In the genomic region with DNA sequence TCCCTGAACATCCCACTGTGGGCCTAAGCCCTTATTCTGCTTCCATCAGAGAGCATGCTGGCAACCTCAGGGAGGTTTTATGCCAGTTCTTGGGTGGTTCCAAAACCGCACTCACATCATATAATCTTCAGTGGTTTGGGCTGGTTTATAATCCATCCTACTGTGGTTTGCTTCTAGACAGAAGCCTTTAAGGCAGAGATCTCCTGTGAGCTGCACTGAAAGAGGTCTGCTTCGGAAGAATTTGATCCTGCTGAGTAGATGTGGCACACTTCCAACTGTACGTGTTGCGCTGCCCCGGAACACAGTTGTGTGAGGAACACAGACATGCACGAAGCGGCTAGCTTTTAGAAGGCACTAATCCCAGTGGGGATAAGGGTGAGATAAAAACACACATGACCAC, we compare ENCODE assay signal across 14 mouse cellular contexts.
A peak's percentile ranks its signal among the peaks of the same experiment; 100 is the strongest.
DNase-seq lines count a peak whose midpoint lies in the region; ATAC-seq and TF ChIP-seq lines count a peak whose summit lies in the region.
"Had no signal": no experiment of that assay in that cellular context is flagged by ENCODE, and none has a peak within 500 bp of the region (broad histone marks: within the 10 kb centered on the region; RNA-seq: fewer than 3 reads in every experiment).

No protein-coding gene starts in this region.

- H3K9ac ChIP-seq in heart, embryonic 13.5 days = no peak overlapping the region
- H3K9ac ChIP-seq in heart, embryonic 12.5 days = no peak overlapping the region
- no peak overlapping the region for H3K9ac ChIP-seq in limb, embryonic 14.5 days (ENCODE audit: low read depth, low read length, severe bottlenecking)
- H3K9ac ChIP-seq: hindbrain, embryonic 13.5 days; neural tube, embryonic 12.5 days had no signal

- no peak overlapping the region for H3K4me3 ChIP-seq in heart, embryonic 13.5 days
- no peak overlapping the region for H3K4me3 ChIP-seq in heart, embryonic 12.5 days
- H3K4me3 ChIP-seq in limb, embryonic 14.5 days (replicated peaks; ENCODE audit: low read length) = no peak overlapping the region
- no peak overlapping the region for H3K4me3 ChIP-seq in limb, embryonic 10.5 days
- H3K4me3 ChIP-seq in myocyte = no peak overlapping the region
- no peak overlapping the region for H3K4me3 ChIP-seq in thymus, adult 2 months (ENCODE audit: control insufficient read depth, insufficient read depth, low read length)
- H3K4me3 ChIP-seq: hindbrain, embryonic 13.5 days; neural tube, embryonic 12.5 days had no signal

- H3K4me2 ChIP-seq in heart, embryonic 13.5 days = peak overlapping the region; percentile 9; the same call in 1 of the 2 replicates
- no peak overlapping the region for H3K4me2 ChIP-seq in heart, embryonic 12.5 days
- no peak overlapping the region for H3K4me2 ChIP-seq in limb, embryonic 14.5 days (replicated peaks; ENCODE audit: low read depth, low read length, severe bottlenecking)
- H3K4me2 ChIP-seq in myocyte (ENCODE audit: low read depth) = peak overlapping the region; percentile 15
- H3K4me2 ChIP-seq: hindbrain, embryonic 13.5 days; neural tube, embryonic 12.5 days had no signal

- ATAC-seq in heart, embryonic 13.5 days (ENCODE audit: extremely low read depth, insufficient number of reproducible peaks, low FRiP score, low TSS enrichment) = no peak
- ATAC-seq in heart, embryonic 12.5 days (ENCODE audit: insufficient number of reproducible peaks, low FRiP score) = no peak
- no peak for ATAC-seq in limb, embryonic 14.5 days (ENCODE audit: low FRiP score, low read depth)
- ATAC-seq: intestine, postnatal 0 days had no signal

- TF ChIP-seq CTCF in brain, embryonic 14.5 days (IDR thresholded peaks at IDR 0.05; ENCODE audit: borderline replicate concordance, extremely low read depth, insufficient read depth, insufficient read length) = no peak
- TF ChIP-seq CTCF in thymus, adult 2 months (IDR thresholded peaks at IDR 0.05; ENCODE audit: borderline replicate concordance, control insufficient read depth, extremely low read depth, insufficient read depth, low read length, poor library complexity) = no peak

- no peaks in the 10 kb centered on the region for H3K9me3 ChIP-seq in heart, embryonic 13.5 days
- H3K9me3 ChIP-seq in heart, embryonic 12.5 days (replicated peaks) = no peaks in the 10 kb centered on the region
- H3K9me3 ChIP-seq in limb, embryonic 14.5 days (ENCODE audit: control insufficient read depth, low read length) = no peaks in the 10 kb centered on the region
- H3K9me3 ChIP-seq in limb, embryonic 10.5 days (replicated peaks) = no peaks in the 10 kb centered on the region
- H3K9me3 ChIP-seq: hindbrain, embryonic 13.5 days; neural tube, embryonic 12.5 days had no signal

- no peaks in the 10 kb centered on the region for H3K36me3 ChIP-seq in heart, embryonic 13.5 days
- no peaks in the 10 kb centered on the region for H3K36me3 ChIP-seq in heart, embryonic 12.5 days
- H3K36me3 ChIP-seq in limb, embryonic 14.5 days (ENCODE audit: control insufficient read depth, insufficient read depth, low read length) = no peaks in the 10 kb centered on the region
- no peaks in the 10 kb centered on the region for H3K36me3 ChIP-seq in limb, embryonic 10.5 days
- H3K36me3 ChIP-seq in myocyte (ENCODE audit: control insufficient read depth, insufficient read depth) = no peaks in the 10 kb centered on the region
- H3K36me3 ChIP-seq in thymus, adult 2 months (ENCODE audit: control insufficient read depth, insufficient read depth, low read length) = no peaks in the 10 kb centered on the region
- H3K36me3 ChIP-seq: hindbrain, embryonic 13.5 days; neural tube, embryonic 12.5 days had no signal

- no peak overlapping the region for H3ac ChIP-seq in myocyte (ENCODE audit: control insufficient read depth, insufficient read length)

- H3K27me3 ChIP-seq in heart, embryonic 13.5 days (replicated peaks) = no peaks in the 10 kb centered on the region
- H3K27me3 ChIP-seq in heart, embryonic 12.5 days (replicated peaks) = no peaks in the 10 kb centered on the region
- H3K27me3 ChIP-seq in limb, embryonic 14.5 days (ENCODE audit: control insufficient read depth, insufficient read depth, low read length) = no peaks in the 10 kb centered on the region
- H3K27me3 ChIP-seq in limb, embryonic 10.5 days (ENCODE audit: low read depth, poor library complexity, severe bottlenecking) = no peaks in the 10 kb centered on the region
- H3K27me3 ChIP-seq in myocyte (ENCODE audit: control insufficient read depth, insufficient read depth, insufficient read length) = peaks cover 13% of the 10 kb centered on the region
- H3K27me3 ChIP-seq in thymus, adult 2 months (ENCODE audit: control insufficient read depth, insufficient read depth, low read length) = no peaks in the 10 kb centered on the region
- H3K27me3 ChIP-seq: CH12.LX; hindbrain, embryonic 13.5 days; neural tube, embryonic 12.5 days had no signal

- no peaks in the 10 kb centered on the region for H3K79me2 ChIP-seq in myocyte (ENCODE audit: control insufficient read depth, insufficient read depth)

- H3K4me1 ChIP-seq in heart, embryonic 13.5 days = peaks cover 9% of the 10 kb centered on the region; the same call in 1 of the 2 replicates
- H3K4me1 ChIP-seq in heart, embryonic 12.5 days (replicated peaks) = peaks cover 3% of the 10 kb centered on the region; the same call in 1 of the 2 replicates
- no peaks in the 10 kb centered on the region for H3K4me1 ChIP-seq in limb, embryonic 14.5 days (ENCODE audit: control insufficient read depth, insufficient read depth, low read length)
- H3K4me1 ChIP-seq in limb, embryonic 10.5 days = no peaks in the 10 kb centered on the region
- H3K4me1 ChIP-seq in thymus, adult 2 months (replicated peaks; ENCODE audit: control insufficient read depth, insufficient read depth, low read length) = no peaks in the 10 kb centered on the region
- H3K4me1 ChIP-seq: hindbrain, embryonic 13.5 days; neural tube, embryonic 12.5 days had no signal

- TF ChIP-seq POLR2A in limb, embryonic 14.5 days (IDR thresholded peaks at IDR 0.05; ENCODE audit: borderline replicate concordance, extremely low read depth, insufficient read depth, insufficient read length) = no peak
- TF ChIP-seq POLR2A in brain, embryonic 14.5 days (IDR thresholded peaks at IDR 0.05; ENCODE audit: borderline replicate concordance, extremely low read depth, insufficient read depth, insufficient read length, poor library complexity, severe bottlenecking) = no peak
- TF ChIP-seq POLR2A in myocyte (IDR thresholded peaks at IDR 0.05; ENCODE audit: insufficient read length, low read depth) = no peak
- no peak for TF ChIP-seq POLR2A in thymus, adult 2 months (IDR thresholded peaks at IDR 0.05; ENCODE audit: control insufficient read depth, extremely low read depth, insufficient read depth, low read length, poor library complexity)

- H3K27ac ChIP-seq in heart, embryonic 13.5 days (replicated peaks) = no peak overlapping the region
- no peak overlapping the region for H3K27ac ChIP-seq in heart, embryonic 12.5 days (ENCODE audit: poor library complexity, severe bottlenecking)
- H3K27ac ChIP-seq in limb, embryonic 14.5 days (replicated peaks; ENCODE audit: low read depth, low read length) = no peak overlapping the region
- no peak overlapping the region for H3K27ac ChIP-seq in limb, embryonic 10.5 days
- no peak overlapping the region for H3K27ac ChIP-seq in thymus, adult 2 months (ENCODE audit: control insufficient read depth, insufficient read depth, low read length)
- H3K27ac ChIP-seq: hindbrain, embryonic 13.5 days; neural tube, embryonic 12.5 days had no signal

- 58% methylated on average over 7 of the region's 7 CpGs for WGBS in heart, embryonic 13.5 days
- 71% methylated on average over 7 of the region's 7 CpGs for WGBS in heart, embryonic 12.5 days
- WGBS in limb, embryonic 14.5 days = 63% methylated on average over 7 of the region's 7 CpGs
- WGBS in limb, embryonic 10.5 days = 94% methylated on average over 7 of the region's 7 CpGs
- WGBS in thymus, adult 2 months = 81% methylated on average over 7 of the region's 7 CpGs

- DNase-seq in limb, embryonic 14.5 days (ENCODE audit: low spot score) = peak; percentile 27
- no peak for DNase-seq in limb, embryonic 10.5 days (ENCODE audit: low spot score)
- peak; percentile 31 for DNase-seq in brain, embryonic 14.5 days (ENCODE audit: low read depth)
- no peak for DNase-seq in thymus, adult 2 months
- DNase-seq: kidney, postnatal 10 days; lung, adult 2 months; right cerebral cortex, postnatal 4 days had no signal

TF ChIP-seq in myocyte, 11 proteins besides CTCF, POLR2A, EP300 and RAD21:
- TF ChIP-seq MAX (IDR thresholded peaks at IDR 0.05; ENCODE audit: low read depth) = no peak
- no peak for TF ChIP-seq REST (IDR thresholded peaks at IDR 0.05; ENCODE audit: insufficient read depth, insufficient read length)
- no peak for TF ChIP-seq USF1 (IDR thresholded peaks at IDR 0.05; ENCODE audit: low read depth)
- TF ChIP-seq MYOG (IDR thresholded peaks at IDR 0.05; ENCODE audit: control insufficient read depth in 1 of 3, insufficient read depth in 1 of 3, insufficient read length in 2 of 3, low read depth in 2 of 3) = no peak
- no peak for TF ChIP-seq TCF3 (IDR thresholded peaks at IDR 0.05; ENCODE audit: insufficient read length, low read depth)
- no peak for TF ChIP-seq E2F4 (IDR thresholded peaks at IDR 0.05; ENCODE audit: insufficient read depth)

Comparison
In these comparisons a context has a peak if more than half of its experiments do, and no peak if none do; other contexts are left out.
1. H3K4me2 ChIP-seq: peak in heart, embryonic 13.5 days (single experiment) and myocyte (single experiment); none in heart, embryonic 12.5 days (single experiment) and limb, embryonic 14.5 days (single experiment).
2. DNase-seq: peak in limb, embryonic 14.5 days (single experiment) and brain, embryonic 14.5 days (single experiment); none in limb, embryonic 10.5 days (single experiment) and thymus, adult 2 months (single experiment).